In genomic region chr15:103304616-103304969, GRCm38 (mm10) we compare ENCODE assay signal across 8 mouse cellular contexts. TPM values are rescaled to one million over a fixed set of nuclear protein-coding genes. Genes with fewer than 3 reads are reported as not detected.
DNase-seq lines count a peak whose midpoint lies in the region; ATAC-seq and TF ChIP-seq lines count a peak whose summit lies in the region.

No protein-coding gene starts in this region.

- H3K4me3 ChIP-seq in liver, adult 2 months (ENCODE audit: insufficient read depth, low read depth, low read length), result peak overlapping the region; percentile 57
- peak overlapping the region; percentile 63 for H3K4me3 ChIP-seq in embryonic facial prominence, embryonic 10.5 days
- H3K4me3 ChIP-seq in hindbrain, embryonic 16.5 days (ENCODE audit: low read length), result peak overlapping the region; percentile 46
- peak overlapping the region; percentile 40 for H3K4me3 ChIP-seq in midbrain, embryonic 15.5 days

- TF ChIP-seq POLR2A in liver, adult 2 months (IDR thresholded peaks at IDR 0.05; ENCODE audit: extremely low read depth, insufficient read depth, low read length), result no peak

- peaks cover 30% of the 10 kb centered on the region for H3K4me1 ChIP-seq in liver, adult 2 months (ENCODE audit: control insufficient read depth, insufficient read depth, low read length)
- peaks cover 91% of the 10 kb centered on the region for H3K4me1 ChIP-seq in embryonic facial prominence, embryonic 10.5 days
- H3K4me1 ChIP-seq in hindbrain, embryonic 16.5 days (ENCODE audit: control insufficient read depth, insufficient read depth, low read depth, low read length), result peaks cover 61% of the 10 kb centered on the region
- H3K4me1 ChIP-seq in midbrain, embryonic 15.5 days, result peaks cover 71% of the 10 kb centered on the region

- WGBS in liver, adult 2 months, result 4% methylated on average over 9 of the region's 9 CpGs
- WGBS in embryonic facial prominence, embryonic 10.5 days, result under 1% methylated on average over 9 of the region's 9 CpGs
- 2% methylated on average over 9 of the region's 9 CpGs for WGBS in hindbrain, embryonic 16.5 days
- under 1% methylated on average over 9 of the region's 9 CpGs for WGBS in midbrain, embryonic 15.5 days

- H3K27me3 ChIP-seq in liver, adult 2 months (ENCODE audit: control insufficient read depth, insufficient read depth, low read length), result no peaks in the 10 kb centered on the region
- H3K27me3 ChIP-seq in embryonic facial prominence, embryonic 10.5 days (replicated peaks; ENCODE audit: low read depth, poor library complexity, severe bottlenecking), result peaks cover 22% of the 10 kb centered on the region
- no peaks in the 10 kb centered on the region for H3K27me3 ChIP-seq in hindbrain, embryonic 16.5 days (replicated peaks; ENCODE audit: control insufficient read depth, insufficient read depth, low read length)
- no peaks in the 10 kb centered on the region for H3K27me3 ChIP-seq in midbrain, embryonic 15.5 days (replicated peaks)

- H3K4me2 ChIP-seq in hindbrain, embryonic 16.5 days (ENCODE audit: low read length), result peak overlapping the region; percentile 83
- H3K4me2 ChIP-seq in midbrain, embryonic 15.5 days, result peak overlapping the region; percentile 68

- H3K9ac ChIP-seq in liver, adult 2 months (ENCODE audit: low read depth, low read length), result peak overlapping the region; percentile 71
- peak overlapping the region; percentile 78 for H3K9ac ChIP-seq in hindbrain, embryonic 16.5 days (ENCODE audit: low read depth, low read length)
- H3K9ac ChIP-seq in midbrain, embryonic 15.5 days, result peak overlapping the region; percentile 54

- no peaks in the 10 kb centered on the region for H3K9me3 ChIP-seq in embryonic facial prominence, embryonic 10.5 days
- H3K9me3 ChIP-seq in hindbrain, embryonic 16.5 days (ENCODE audit: control insufficient read depth, low read length), result no peaks in the 10 kb centered on the region
- no peaks in the 10 kb centered on the region for H3K9me3 ChIP-seq in midbrain, embryonic 15.5 days

- no peak for TF ChIP-seq CTCF in liver, adult 2 months (IDR thresholded peaks at IDR 0.05; ENCODE audit: low read depth, low read length)

- no peaks in the 10 kb centered on the region for H3K79me2 ChIP-seq in liver, adult 2 months (ENCODE audit: control insufficient read depth, insufficient read depth, low read length)

- H3K27ac ChIP-seq in liver, adult 2 months (replicated peaks; ENCODE audit: insufficient read depth, low read depth, low read length), result peak overlapping the region; percentile 68
- peak overlapping the region; percentile 96 for H3K27ac ChIP-seq in embryonic facial prominence, embryonic 10.5 days (replicated peaks)
- peak overlapping the region; percentile 97 for H3K27ac ChIP-seq in hindbrain, embryonic 16.5 days (ENCODE audit: low read depth, low read length)
- peak overlapping the region; percentile 98 for H3K27ac ChIP-seq in midbrain, embryonic 15.5 days

- DNase-seq in liver, adult 2 months (ENCODE audit: extremely low read depth, low read depth, low spot score), result no peak
- no peak for DNase-seq in liver
- DNase-seq in embryonic facial prominence, embryonic 10.5 days (ENCODE audit: low spot score), result no peak
- DNase-seq in T-cell, adult 2 months (ENCODE audit: low spot score), result no peak
- no peak for DNase-seq in lung, postnatal 4 days

- no peak for ATAC-seq in hindbrain, embryonic 16.5 days
- ATAC-seq in midbrain, embryonic 15.5 days (replicated peaks), result peak; percentile 7
- no peak for ATAC-seq in erythroid progenitor cell, adult 5-6 weeks (replicated peaks; ENCODE audit: low FRiP score, poor library complexity, severe bottlenecking)

- peaks cover under 1% of the 10 kb centered on the region; the same call in 1 of the 2 replicates for H3K36me3 ChIP-seq in liver, adult 2 months (ENCODE audit: control insufficient read depth, insufficient read depth, low read length)
- peaks cover under 1% of the 10 kb centered on the region for H3K36me3 ChIP-seq in embryonic facial prominence, embryonic 10.5 days (replicated peaks)
- H3K36me3 ChIP-seq in hindbrain, embryonic 16.5 days (ENCODE audit: control insufficient read depth, insufficient read depth, low read length), result no peaks in the 10 kb centered on the region
- H3K36me3 ChIP-seq in midbrain, embryonic 15.5 days (replicated peaks), result no peaks in the 10 kb centered on the region

RNA-seq across cellular contexts. Expression of gene Gpr84, which starts 5.8 kb away (rescaled TPM):
- total RNA-seq in liver, adult 2 months (2014; rRNA removed), result 0.07 and 0.09 TPM in 2 replicates
- polyA plus RNA-seq in liver, adult 2 months (2012; rRNA removed), result 0.12 and 0.19 TPM in 2 replicates
- 0.16 and 0.29 TPM in 2 replicates for polyA plus RNA-seq in embryonic facial prominence, embryonic 10.5 days (2016; fragmentation: Nextera tagmentation; extraction: Ambion mirVana)
- polyA plus RNA-seq in hindbrain, embryonic 16.5 days (2015; fragmentation: Nextera tagmentation; extraction: Ambion mirVana), result 0.34 and 0.42 TPM in 2 replicates
- 0.31 and 0.34 TPM in 2 replicates for polyA plus RNA-seq in midbrain, embryonic 15.5 days (2015; fragmentation: Nextera tagmentation; extraction: Ambion mirVana)
- 0.72 TPM in 1 of 2 replicates, not detected in the other for total RNA-seq in erythroid progenitor cell, adult 5-6 weeks (2015; ENCODE audit: low replicate concordance)
- 3.9 TPM in 1 of 2 replicates, not detected in the other for total RNA-seq in erythroid progenitor cell, adult 5-6 weeks (2017; ENCODE audit: low replicate concordance)

RNA-seq across cellular contexts. Expression of gene Copz1, which starts 32.1 kb away (rescaled TPM):
- 55.9 and 73.0 TPM in 2 replicates for total RNA-seq in liver, adult 2 months (2014; rRNA removed)
- polyA plus RNA-seq in liver, adult 2 months (2012; rRNA removed), result 131 and 142 TPM in 2 replicates
- 281 and 285 TPM in 2 replicates for polyA plus RNA-seq in embryonic facial prominence, embryonic 10.5 days (2016; fragmentation: Nextera tagmentation; extraction: Ambion mirVana)
- 207 and 209 TPM in 2 replicates for polyA plus RNA-seq in hindbrain, embryonic 16.5 days (2015; fragmentation: Nextera tagmentation; extraction: Ambion mirVana)
- 197 and 203 TPM in 2 replicates for polyA plus RNA-seq in midbrain, embryonic 15.5 days (2015; fragmentation: Nextera tagmentation; extraction: Ambion mirVana)
- 158 and 167 TPM in 2 replicates for total RNA-seq in erythroid progenitor cell, adult 5-6 weeks (2015; ENCODE audit: low replicate concordance)
- 37.6 and 42.4 TPM in 2 replicates for total RNA-seq in erythroid progenitor cell, adult 5-6 weeks (2017; ENCODE audit: low replicate concordance)

RNA-seq across cellular contexts. Expression of gene Zfp385a, which starts 35.3 kb away (rescaled TPM):
- total RNA-seq in liver, adult 2 months (2014; rRNA removed), result 0.92 and 2.1 TPM in 2 replicates
- polyA plus RNA-seq in liver, adult 2 months (2012; rRNA removed), result 14.9 and 17.1 TPM in 2 replicates
- 22.1 and 22.7 TPM in 2 replicates for polyA plus RNA-seq in embryonic facial prominence, embryonic 10.5 days (2016; fragmentation: Nextera tagmentation; extraction: Ambion mirVana)
- 20.1 and 24.7 TPM in 2 replicates for polyA plus RNA-seq in hindbrain, embryonic 16.5 days (2015; fragmentation: Nextera tagmentation; extraction: Ambion mirVana)
- polyA plus RNA-seq in midbrain, embryonic 15.5 days (2015; fragmentation: Nextera tagmentation; extraction: Ambion mirVana), result 24.4 and 25.6 TPM in 2 replicates
- total RNA-seq in erythroid progenitor cell, adult 5-6 weeks (2015; ENCODE audit: low replicate concordance), result 4.2 and 6.5 TPM in 2 replicates
- total RNA-seq in erythroid progenitor cell, adult 5-6 weeks (2017; ENCODE audit: low replicate concordance), result 0.30 and 0.77 TPM in 2 replicates

RNA-seq across cellular contexts. Expression of gene Nfe2, which starts 46.4 kb away (rescaled TPM):
- total RNA-seq in liver, adult 2 months (2014; rRNA removed), result 0.40 and 0.74 TPM in 2 replicates
- polyA plus RNA-seq in liver, adult 2 months (2012; rRNA removed), result 2.3 and 4.9 TPM in 2 replicates
- 4.7 and 5.9 TPM in 2 replicates for polyA plus RNA-seq in embryonic facial prominence, embryonic 10.5 days (2016; fragmentation: Nextera tagmentation; extraction: Ambion mirVana)
- polyA plus RNA-seq in hindbrain, embryonic 16.5 days (2015; fragmentation: Nextera tagmentation; extraction: Ambion mirVana), result 0.65 and 0.69 TPM in 2 replicates
- polyA plus RNA-seq in midbrain, embryonic 15.5 days (2015; fragmentation: Nextera tagmentation; extraction: Ambion mirVana), result 0.63 and 0.92 TPM in 2 replicates
- 368 and 436 TPM in 2 replicates for total RNA-seq in erythroid progenitor cell, adult 5-6 weeks (2015; ENCODE audit: low replicate concordance)
- 353 and 370 TPM in 2 replicates for total RNA-seq in erythroid progenitor cell, adult 5-6 weeks (2017; ENCODE audit: low replicate concordance)
